ENCODE assay signal across 9 mouse cellular contexts in genomic region chr19:43760504-43760903, GRCm38 (mm10). TPM values are rescaled to one million over a fixed set of nuclear protein-coding genes. Genes with fewer than 3 reads are reported as not detected.
DNase-seq lines count a peak whose midpoint lies in the region; ATAC-seq and TF ChIP-seq lines count a peak whose summit lies in the region.
"Had no signal": no experiment of that assay in that cellular context is flagged by ENCODE, and none has a peak within 500 bp of the region (broad histone marks: within the 10 kb centered on the region; RNA-seq: fewer than 3 reads in every experiment).

No protein-coding gene starts in this region.

- no peak overlapping the region for H3K4me2 ChIP-seq in embryonic facial prominence, embryonic 14.5 days (ENCODE audit: low read depth, low read length)
- H3K4me2 ChIP-seq in kidney, postnatal 0 days (ENCODE audit: low read length), result no peak overlapping the region
- H3K4me2 ChIP-seq: embryonic facial prominence, embryonic 12.5 days had no signal

- ATAC-seq in CD4-positive, CD25-positive, alpha-beta regulatory T cell, adult 4 months, result peak; percentile 78
- no peak for ATAC-seq in embryonic facial prominence, embryonic 14.5 days (ENCODE audit: low read depth)
- ATAC-seq in kidney, postnatal 0 days (replicated peaks; ENCODE audit: low FRiP score, low read depth), result no peak

- DNase-seq in heart, adult 8-10 months (ENCODE audit: low spot score), result peak; percentile 57
- no peak for DNase-seq in heart, postnatal 25 days (ENCODE audit: low spot score)
- DNase-seq in adrenal gland, postnatal 4 days (ENCODE audit: low spot score in 2 of 2), result peak; percentile 30 to 55
- peak; percentile 72 for DNase-seq in embryonic facial prominence, embryonic 14.5 days (ENCODE audit: low spot score)
- DNase-seq in kidney, postnatal 0 days (ENCODE audit: low spot score), result peak; percentile 85
- DNase-seq in lung, adult 2 months, result peak; percentile 70
- peak; percentile 52 to 79 for DNase-seq in spleen, adult 18-20 months

- peak; percentile 89 for TF ChIP-seq CTCF in kidney, postnatal 0 days (IDR thresholded peaks at IDR 0.05; ENCODE audit: low read depth)
- TF ChIP-seq CTCF in lung, adult 2 months (IDR thresholded peaks at IDR 0.05; ENCODE audit: insufficient read depth, low read length), result peak; percentile 46

- H3K4me3 ChIP-seq in embryonic facial prominence, embryonic 14.5 days (ENCODE audit: low read depth, low read length), result no peak overlapping the region
- no peak overlapping the region for H3K4me3 ChIP-seq in kidney, postnatal 0 days (replicated peaks; ENCODE audit: low read depth, low read length)
- H3K4me3 ChIP-seq in lung, adult 2 months (replicated peaks; ENCODE audit: extremely low read depth, low read depth, low read length), result no peak overlapping the region
- H3K4me3 ChIP-seq: embryonic facial prominence, embryonic 12.5 days had no signal

- H3K4me1 ChIP-seq in embryonic facial prominence, embryonic 14.5 days (ENCODE audit: control insufficient read depth, insufficient read depth, low read length), result no peaks in the 10 kb centered on the region
- no peaks in the 10 kb centered on the region for H3K4me1 ChIP-seq in kidney, postnatal 0 days (replicated peaks; ENCODE audit: insufficient read depth, low read length)
- H3K4me1 ChIP-seq in lung, adult 2 months (ENCODE audit: control insufficient read depth, insufficient read depth, low read length), result no peaks in the 10 kb centered on the region
- H3K4me1 ChIP-seq: embryonic facial prominence, embryonic 12.5 days had no signal

- 24% methylated on average over 6 of the region's 6 CpGs for WGBS in embryonic facial prominence, embryonic 14.5 days
- WGBS in kidney, postnatal 0 days, result 19% methylated on average over 6 of the region's 6 CpGs
- WGBS in lung, adult 2 months, result 16% methylated on average over 6 of the region's 6 CpGs

- no peaks in the 10 kb centered on the region for H3K27me3 ChIP-seq in embryonic facial prominence, embryonic 14.5 days (replicated peaks; ENCODE audit: control insufficient read depth, insufficient read depth, low read length)
- no peaks in the 10 kb centered on the region for H3K27me3 ChIP-seq in kidney, postnatal 0 days (ENCODE audit: insufficient read depth, low read length)
- H3K27me3 ChIP-seq: embryonic facial prominence, embryonic 12.5 days had no signal

- no peak overlapping the region for H3K27ac ChIP-seq in embryonic facial prominence, embryonic 14.5 days (replicated peaks; ENCODE audit: low read depth, low read length)
- H3K27ac ChIP-seq in kidney, postnatal 0 days, result no peak overlapping the region
- H3K27ac ChIP-seq: embryonic facial prominence, embryonic 12.5 days had no signal

- H3K9me3 ChIP-seq in embryonic facial prominence, embryonic 14.5 days (ENCODE audit: control insufficient read depth, low read length), result no peaks in the 10 kb centered on the region
- H3K9me3 ChIP-seq in kidney, postnatal 0 days (replicated peaks; ENCODE audit: low read length), result no peaks in the 10 kb centered on the region
- H3K9me3 ChIP-seq: embryonic facial prominence, embryonic 12.5 days had no signal

- TF ChIP-seq POLR2A in lung, adult 2 months (IDR thresholded peaks at IDR 0.05; ENCODE audit: borderline replicate concordance, extremely low read depth, low read depth, low read length), result no peak

- intact Hi-C loops in heart, postnatal 25 days (cut with DNase I), result no loop called here

- H3K9ac ChIP-seq in embryonic facial prominence, embryonic 14.5 days (ENCODE audit: low read depth, low read length), result no peak overlapping the region
- no peak overlapping the region for H3K9ac ChIP-seq in kidney, postnatal 0 days (ENCODE audit: low read depth, low read length)
- H3K9ac ChIP-seq: embryonic facial prominence, embryonic 12.5 days had no signal

- no peaks in the 10 kb centered on the region for H3K36me3 ChIP-seq in embryonic facial prominence, embryonic 14.5 days (ENCODE audit: control insufficient read depth, insufficient read depth, low read length)
- H3K36me3 ChIP-seq in kidney, postnatal 0 days (ENCODE audit: insufficient read depth, low read length), result no peaks in the 10 kb centered on the region
- H3K36me3 ChIP-seq: embryonic facial prominence, embryonic 12.5 days had no signal

RNA-seq across cellular contexts. Expression of gene Cox15, which starts 7.7 kb away (rescaled TPM):
- total RNA-seq in heart, adult 8-10 months (2022), result 10 to 100 TPM; 23.7 to 26.4 (median 25.1) TPM
- 10 to 100 TPM; 27.8 to 34.4 TPM for total RNA-seq in heart, postnatal 25 days (2021)
- polyA plus RNA-seq in CD4-positive, CD25-positive, alpha-beta regulatory T cell, adult 4 months (2017; shearing (Covaris generic)), result 10 to 100 TPM in 1 of 2 experiments, 1 to 10 TPM in 1; 7.4 to 14.6 TPM
- total RNA-seq in adrenal gland, postnatal 4 days (2021), result 10 to 100 TPM; 41.0 to 45.9 TPM
- polyA plus RNA-seq in embryonic facial prominence, embryonic 14.5 days (2014; fragmentation: Nextera tagmentation; extraction: Ambion mirVana), result 7.0 and 8.3 TPM in 2 replicates
- 6.4 and 7.7 TPM in 2 replicates for polyA plus RNA-seq in kidney, postnatal 0 days (2015; fragmentation: Nextera tagmentation; extraction: Ambion mirVana)
- polyA plus RNA-seq in lung, adult 2 months (2012; rRNA removed), result 7.8 and 10.4 TPM in 2 replicates

RNA-seq across cellular contexts. Expression of gene Cutc, which starts 7.7 kb away (rescaled TPM):
- total RNA-seq in heart, adult 8-10 months (2022), result 10 to 100 TPM; 13.9 to 15.8 (median 14.6) TPM
- 10 to 100 TPM; 11.1 to 11.7 TPM for total RNA-seq in heart, postnatal 25 days (2021)
- 10 to 100 TPM; 12.5 to 16.8 TPM for polyA plus RNA-seq in CD4-positive, CD25-positive, alpha-beta regulatory T cell, adult 4 months (2017; shearing (Covaris generic))
- total RNA-seq in adrenal gland, postnatal 4 days (2021), result 10 to 100 TPM; 14.1 to 15.3 TPM
- 9.9 and 14.1 TPM in 2 replicates for polyA plus RNA-seq in embryonic facial prominence, embryonic 14.5 days (2014; fragmentation: Nextera tagmentation; extraction: Ambion mirVana)
- 24.0 and 24.9 TPM in 2 replicates for polyA plus RNA-seq in kidney, postnatal 0 days (2015; fragmentation: Nextera tagmentation; extraction: Ambion mirVana)
- 2.6 and 4.8 TPM in 2 replicates for polyA plus RNA-seq in lung, adult 2 months (2012; rRNA removed)

RNA-seq across cellular contexts. Expression of gene Abcc2, which starts 21.5 kb away (rescaled TPM):
- not detected for total RNA-seq in heart, adult 8-10 months (2022)
- not detected for total RNA-seq in heart, postnatal 25 days (2021)
- polyA plus RNA-seq in CD4-positive, CD25-positive, alpha-beta regulatory T cell, adult 4 months (2017; shearing (Covaris generic)), result not detected
- total RNA-seq in adrenal gland, postnatal 4 days (2021), result 1 to 10 TPM; 2.6 to 9.8 TPM
- polyA plus RNA-seq in embryonic facial prominence, embryonic 14.5 days (2014; fragmentation: Nextera tagmentation; extraction: Ambion mirVana), result 0.07 TPM in 2 replicates
- 7.4 and 7.9 TPM in 2 replicates for polyA plus RNA-seq in kidney, postnatal 0 days (2015; fragmentation: Nextera tagmentation; extraction: Ambion mirVana)
- polyA plus RNA-seq in lung, adult 2 months (2012; rRNA removed), result 0.01 and 0.13 TPM in 2 replicates
